Mouse (Mus musculus): ENCODE measurements around the gene Fbxl18.
A peak's percentile ranks its signal among the peaks of the same experiment; 100 is the strongest.
"Not testable (repeated sequence)": the region's sequence is repeated elsewhere in the genome, so short reads cannot be mapped to it uniquely, and the experiment has no call there.

Gene Fbxl18

GRCm38 (mm10) chr5:142871765-142872164, 23.5 kb downstream of the Fbxl18 start:
- DNase-seq (ENCODE audit: low spot score) = no peak

GRCm38 (mm10) chr5:142869463-142869862, 25.8 kb downstream of the Fbxl18 start:
- peak; percentile 20 for DNase-seq (ENCODE audit: low spot score)

GRCm38 (mm10) chr5:142857763-142858229, 37.4 kb downstream of the Fbxl18 start:
- DNase-seq (ENCODE audit: low spot score) = no peak

GRCm38 (mm10) chr5:142856408-142856807, 38.8 kb downstream of the Fbxl18 start:
- no peak for DNase-seq (ENCODE audit: low spot score)

- peak; percentile 66 for DNase-seq (ENCODE audit: low spot score)
Measured at GRCm38 (mm10) chr5:142854877-142855276, 40.3 kb downstream of the Fbxl18 start.

GRCm38 (mm10) chr5:142853585-142853984, 41.6 kb downstream of the Fbxl18 start:
- no peak for DNase-seq (ENCODE audit: low spot score)

- no peak for DNase-seq (ENCODE audit: low spot score)
Measured at GRCm38 (mm10) chr5:142851681-142852049, 43.6 kb downstream of the Fbxl18 start.

GRCm38 (mm10) chr5:142850916-142851680, 44.1 kb downstream of the Fbxl18 start:
- DNase-seq (ENCODE audit: low spot score) = no peak

GRCm38 (mm10) chr5:142850476-142850875, 44.7 kb downstream of the Fbxl18 start:
- DNase-seq (ENCODE audit: low spot score) = no peak

GRCm38 (mm10) chr5:142848911-142849310, 46.3 kb downstream of the Fbxl18 start:
- no peak for DNase-seq (ENCODE audit: low spot score)

GRCm38 (mm10) chr5:142848149-142848548, 47.1 kb downstream of the Fbxl18 start:
- no peak for DNase-seq (ENCODE audit: low spot score)

GRCm38 (mm10) chr5:142844467-142844866, 50.8 kb downstream of the Fbxl18 start:
- no peak for DNase-seq (ENCODE audit: low spot score)

GRCm38 (mm10) chr5:142842137-142842642, 53.0 kb downstream of the Fbxl18 start:
- DNase-seq (ENCODE audit: low spot score) = peak; percentile 61

GRCm38 (mm10) chr5:142841372-142842136, 53.7 kb downstream of the Fbxl18 start:
- DNase-seq (ENCODE audit: low spot score) = no peak

GRCm38 (mm10) chr5:142837427-142837826, 57.8 kb downstream of the Fbxl18 start:
- DNase-seq (ENCODE audit: low spot score) = not testable (repeated sequence)

- no peak for DNase-seq (ENCODE audit: low spot score)
Measured at GRCm38 (mm10) chr5:142836891-142837290, 58.3 kb downstream of the Fbxl18 start.

- no peak for DNase-seq (ENCODE audit: low spot score)
Measured at GRCm38 (mm10) chr5:142833646-142834438, 61.4 kb downstream of the Fbxl18 start.

- DNase-seq (ENCODE audit: low spot score) = no peak
Measured at GRCm38 (mm10) chr5:142826131-142826530, 69.1 kb downstream of the Fbxl18 start.

GRCm38 (mm10) chr5:142825665-142826064, 69.6 kb downstream of the Fbxl18 start:
- DNase-seq (ENCODE audit: low spot score) = no peak

GRCm38 (mm10) chr5:142824091-142824490, 71.1 kb downstream of the Fbxl18 start:
- peak; percentile 44 for DNase-seq (ENCODE audit: low spot score)

- peak; percentile 95 for DNase-seq (ENCODE audit: low spot score)
Measured at GRCm38 (mm10) chr5:142823096-142824062, 71.8 kb downstream of the Fbxl18 start.

All from embryo, embryonic 10 days (tissue).